Mouse (Mus musculus): ENCODE measurements around the gene Foxj3. TPM values are rescaled to one million over a fixed set of nuclear protein-coding genes. Genes with fewer than 3 reads are reported as not detected.
"Not testable (repeated sequence)": the region's sequence is repeated elsewhere in the genome, so short reads cannot be mapped to it uniquely, and the experiment has no call there.

The Foxj3 gene
- total RNA-seq, 1 experiment, result 17.7 TPM

- H3K36me3 ChIP-seq (ENCODE audit: control insufficient read depth, insufficient read depth, low read length, poor library complexity, severe bottlenecking), result peaks cover 3% of the 10 kb centered on the region
- H3K27ac ChIP-seq (ENCODE audit: insufficient read depth, low read depth, low read length, poor library complexity, severe bottlenecking), result no peak overlapping the region
- no peak overlapping the region for H3K9ac ChIP-seq (ENCODE audit: insufficient read depth, low read depth, low read length, poor library complexity, severe bottlenecking)
- DNase-seq (ENCODE audit: low read depth, low spot score), result no peak
- in situ Hi-C loops (cut with MboI; ENCODE audit: low sequenced_read_pairs in 2 of 2, unreplicated experiment in 2 of 2), result no loop called here
- no peak overlapping the region for H3K4me3 ChIP-seq (ENCODE audit: insufficient read depth in 1 of 2, low read depth in 1 of 2, low read length in 2 of 2, poor library complexity in 1 of 2, severe bottlenecking in 1 of 2)
- no peaks in the 10 kb centered on the region for H3K9me3 ChIP-seq (ENCODE audit: control insufficient read depth, insufficient read depth, low read depth, low read length)
- H3K4me1 ChIP-seq (ENCODE audit: control insufficient read depth in 2 of 2, insufficient read depth in 2 of 2, low read length in 2 of 2, poor library complexity in 1 of 2), result no peaks in the 10 kb centered on the region; a peak in 2 of 4 replicates
- TF ChIP-seq CHD2 (IDR thresholded peaks at IDR 0.05; ENCODE audit: low read depth, low read length), result no peak
- no peak for TF ChIP-seq HCFC1 (IDR thresholded peaks at IDR 0.05; ENCODE audit: borderline replicate concordance, insufficient read depth, low read length)
- TF ChIP-seq ZNF384 (IDR thresholded peaks at IDR 0.05; ENCODE audit: low read depth, low read length), result no peak
Observed at GRCm38 (mm10) chr4:119614724-119615123, 77.9 kb downstream of the Foxj3 start.

- H3K9me3 ChIP-seq (ENCODE audit: control insufficient read depth, insufficient read depth, low read depth, low read length), result no peaks in the 10 kb centered on the region
- no peak overlapping the region for H3K4me3 ChIP-seq (ENCODE audit: insufficient read depth in 1 of 2, low read depth in 1 of 2, low read length in 2 of 2, poor library complexity in 1 of 2, severe bottlenecking in 1 of 2)
- no peak overlapping the region for H3K9ac ChIP-seq (ENCODE audit: insufficient read depth, low read depth, low read length, poor library complexity, severe bottlenecking)
- no peak for TF ChIP-seq CHD2 (IDR thresholded peaks at IDR 0.05; ENCODE audit: low read depth, low read length)
- H3K4me1 ChIP-seq (ENCODE audit: control insufficient read depth in 2 of 2, insufficient read depth in 2 of 2, low read length in 2 of 2, poor library complexity in 1 of 2), result peaks cover 0 to 1% of the 10 kb centered on the region in 2 experiments; a peak in 2 of 4 replicates
- H3K27ac ChIP-seq (ENCODE audit: insufficient read depth, low read depth, low read length, poor library complexity, severe bottlenecking), result no peak overlapping the region
- H3K36me3 ChIP-seq (ENCODE audit: control insufficient read depth, insufficient read depth, low read length, poor library complexity, severe bottlenecking), result peaks cover 21% of the 10 kb centered on the region
- in situ Hi-C loops (cut with MboI; ENCODE audit: low sequenced_read_pairs in 2 of 2, unreplicated experiment in 2 of 2), result no loop called here
- no peak for DNase-seq (ENCODE audit: low read depth, low spot score)
Observed at GRCm38 (mm10) chr4:119626081-119626645, 89.4 kb downstream of the Foxj3 start.

GRCm38 (mm10) chr4:119626876-119627275 lies 90.1 kb downstream of the Foxj3 start:
- H3K9ac ChIP-seq (ENCODE audit: insufficient read depth, low read depth, low read length, poor library complexity, severe bottlenecking), result no peak overlapping the region
- no peak for DNase-seq (ENCODE audit: low read depth, low spot score)
- H3K4me3 ChIP-seq (ENCODE audit: insufficient read depth in 1 of 2, low read depth in 1 of 2, low read length in 2 of 2, poor library complexity in 1 of 2, severe bottlenecking in 1 of 2), result no peak overlapping the region
- H3K4me1 ChIP-seq (ENCODE audit: control insufficient read depth in 2 of 2, insufficient read depth in 2 of 2, low read length in 2 of 2, poor library complexity in 1 of 2), result peaks cover 0 to 8% of the 10 kb centered on the region in 2 experiments; a peak in 2 of 4 replicates
- in situ Hi-C loops (cut with MboI; ENCODE audit: low sequenced_read_pairs in 2 of 2, unreplicated experiment in 2 of 2), result no loop called here
- no peak for TF ChIP-seq MAFK (IDR thresholded peaks at IDR 0.05; ENCODE audit: insufficient read depth, low read depth, low read length)
- TF ChIP-seq HCFC1 (IDR thresholded peaks at IDR 0.05; ENCODE audit: borderline replicate concordance, insufficient read depth, low read length), result no peak
- TF ChIP-seq ZC3H11A (IDR thresholded peaks at IDR 0.05; ENCODE audit: borderline replicate concordance, low read depth, low read length), result no peak
- TF ChIP-seq CHD2 (IDR thresholded peaks at IDR 0.05; ENCODE audit: low read depth, low read length), result no peak
- TF ChIP-seq ZNF384 (IDR thresholded peaks at IDR 0.05; ENCODE audit: low read depth, low read length), result no peak
- no peak overlapping the region for H3K27ac ChIP-seq (ENCODE audit: insufficient read depth, low read depth, low read length, poor library complexity, severe bottlenecking)
- H3K9me3 ChIP-seq (ENCODE audit: control insufficient read depth, insufficient read depth, low read depth, low read length), result no peaks in the 10 kb centered on the region
- peaks cover 21% of the 10 kb centered on the region for H3K36me3 ChIP-seq (ENCODE audit: control insufficient read depth, insufficient read depth, low read length, poor library complexity, severe bottlenecking)

GRCm38 (mm10) chr4:119627317-119627716 lies 90.5 kb downstream of the Foxj3 start:
- Histone ChIP-seq H3K9me3 (ENCODE audit: control insufficient read depth, insufficient read depth, low read depth, low read length) (no peaks in the 10 kb centered on the region), H3K36me3 (ENCODE audit: control insufficient read depth, insufficient read depth, low read length, poor library complexity, severe bottlenecking) (peaks cover 21% of the 10 kb centered on the region), H3K4me3 (ENCODE audit: insufficient read depth in 1 of 2, low read depth in 1 of 2, low read length in 2 of 2, poor library complexity in 1 of 2, severe bottlenecking in 1 of 2) (no peak overlapping the region), H3K27ac (ENCODE audit: insufficient read depth, low read depth, low read length, poor library complexity, severe bottlenecking) (no peak overlapping the region), H3K9ac (ENCODE audit: insufficient read depth, low read depth, low read length, poor library complexity, severe bottlenecking) (no peak overlapping the region), H3K4me1 (ENCODE audit: control insufficient read depth in 2 of 2, insufficient read depth in 2 of 2, low read length in 2 of 2, poor library complexity in 1 of 2) (peaks cover 0 to 12% of the 10 kb centered on the region in 2 experiments; a peak in 2 of 4 replicates)
- in situ Hi-C loops (cut with MboI; ENCODE audit: low sequenced_read_pairs in 2 of 2, unreplicated experiment in 2 of 2), result no loop called here
- no peak for DNase-seq (ENCODE audit: low read depth, low spot score)
- TF ChIP-seq ZNF384 (IDR thresholded peaks at IDR 0.05; ENCODE audit: low read depth, low read length) (no peak), ZC3H11A (IDR thresholded peaks at IDR 0.05; ENCODE audit: borderline replicate concordance, low read depth, low read length) (no peak), MAFK (IDR thresholded peaks at IDR 0.05; ENCODE audit: insufficient read depth, low read depth, low read length) (no peak), CHD2 (IDR thresholded peaks at IDR 0.05; ENCODE audit: low read depth, low read length) (no peak), HCFC1 (IDR thresholded peaks at IDR 0.05; ENCODE audit: borderline replicate concordance, insufficient read depth, low read length) (no peak)

GRCm38 (mm10) chr4:119628363-119628762 lies 91.6 kb downstream of the Foxj3 start:
- DNase-seq (ENCODE audit: low read depth, low spot score); H3K9me3 ChIP-seq (ENCODE audit: control insufficient read depth, insufficient read depth, low read depth, low read length); in situ Hi-C loops (cut with MboI; ENCODE audit: low sequenced_read_pairs in 2 of 2, unreplicated experiment in 2 of 2); H3K27ac ChIP-seq (ENCODE audit: insufficient read depth, low read depth, low read length, poor library complexity, severe bottlenecking); H3K4me3 ChIP-seq (ENCODE audit: insufficient read depth in 1 of 2, low read depth in 1 of 2, low read length in 2 of 2, poor library complexity in 1 of 2, severe bottlenecking in 1 of 2); H3K9ac ChIP-seq (ENCODE audit: insufficient read depth, low read depth, low read length, poor library complexity, severe bottlenecking): not testable (repeated sequence)
- Histone ChIP-seq H3K4me1 (ENCODE audit: control insufficient read depth in 2 of 2, insufficient read depth in 2 of 2, low read length in 2 of 2, poor library complexity in 1 of 2) (peaks cover 0 to 13% of the 10 kb centered on the region in 2 experiments; a peak in 2 of 4 replicates), H3K36me3 (ENCODE audit: control insufficient read depth, insufficient read depth, low read length, poor library complexity, severe bottlenecking) (peaks cover 14% of the 10 kb centered on the region)
